Mouse (Mus musculus): Measurements from ENCODE around the gene Txndc12. TPM values are rescaled to one million over a fixed set of nuclear protein-coding genes. Genes with fewer than 3 reads are reported as not detected.

Gene Txndc12
- total RNA-seq (2014; rRNA removed; ENCODE audit: low replicate concordance): 37.7 and 57.6 TPM in 2 replicates
- 73.5 and 86.8 TPM in 2 replicates for polyA plus RNA-seq (2015; fragmentation: Nextera tagmentation; extraction: Ambion mirVana)

- Histone ChIP-seq H3K27ac (ENCODE audit: low read depth) (peak within 1 kb of the TSS; percentile 99), H3K4me3 (ENCODE audit: low read depth, low read length) (peak within 1 kb of the TSS; percentile 84)
- under 1% methylated on average over 34 of the region's 34 CpGs for WGBS
Measured at GRCm38 (mm10) chr4:108834115-108834970, at the start of gene Txndc12. Gene Txndc12, plus strand, starts transcription at chr4:108834601.

GRCm38 (mm10) chr4:108789258-108789936 lies 45.0 kb upstream of the Txndc12 start:
- TF ChIP-seq EP300 (IDR thresholded peaks at IDR 0.05; ENCODE audit: low read depth): no peak
- peak; percentile 25; the same call in 1 of the 2 replicates for TF ChIP-seq CTCF (IDR thresholded peaks at IDR 0.05; ENCODE audit: low read depth)
- no peaks in the 10 kb centered on the region for H3K4me1 ChIP-seq (ENCODE audit: control insufficient read depth, insufficient read depth)
- no peaks in the 10 kb centered on the region for H3K27me3 ChIP-seq (ENCODE audit: control insufficient read depth, insufficient read depth, low read length)
- no peak overlapping the region for H3K27ac ChIP-seq (ENCODE audit: low read depth)
- peak; percentile 27; the same call in 1 of the 2 replicates for ATAC-seq (ENCODE audit: insufficient read depth, low read depth)
- no peaks in the 10 kb centered on the region for H3K9me3 ChIP-seq (replicated peaks; ENCODE audit: control insufficient read depth, low read length)
- no peak overlapping the region for H3K4me3 ChIP-seq (ENCODE audit: low read depth, low read length)
- WGBS: 56% methylated on average over 6 of the region's 6 CpGs
- H3K9ac ChIP-seq (replicated peaks; ENCODE audit: low read depth, low read length): no peak overlapping the region
- H3K36me3 ChIP-seq (replicated peaks; ENCODE audit: control insufficient read depth, insufficient read depth, low read length): no peaks in the 10 kb centered on the region
- no peak overlapping the region for H3K4me2 ChIP-seq (ENCODE audit: low read depth, low read length)
- DNase-seq (ENCODE audit: low spot score): no peak

More at GRCm38 (mm10) chr4:108834115-108834970, at the start of gene Txndc12:
- Histone ChIP-seq H3K27me3 (ENCODE audit: control insufficient read depth, insufficient read depth, low read length) (no peaks in the 10 kb centered on the region), H3K4me1 (ENCODE audit: control insufficient read depth, insufficient read depth) (peaks cover 43% of the 10 kb centered on the region), H3K9me3 (replicated peaks; ENCODE audit: control insufficient read depth, low read length) (no peaks in the 10 kb centered on the region), H3K36me3 (replicated peaks; ENCODE audit: control insufficient read depth, insufficient read depth, low read length) (0 out of 2 replicates have a peak, but pooled peaks cover 3% of the 10 kb centered on the region), H3K4me2 (ENCODE audit: low read depth, low read length) (peak within 1 kb of the TSS; percentile 84), H3K9ac (replicated peaks; ENCODE audit: low read depth, low read length) (peak within 1 kb of the TSS; percentile 96)
- TF ChIP-seq EP300 (IDR thresholded peaks at IDR 0.05; ENCODE audit: low read depth): peak; percentile 68
- TF ChIP-seq CTCF (IDR thresholded peaks at IDR 0.05; ENCODE audit: low read depth): no peak
- DNase-seq (ENCODE audit: low spot score) (peak; percentile 95), ATAC-seq (ENCODE audit: insufficient read depth, low read depth) (peak; percentile 70)

GRCm38 (mm10) chr4:108790507-108790906 lies 43.9 kb upstream of the Txndc12 start:
- WGBS: 38% methylated on average over 1 of the region's 1 CpGs
- ATAC-seq (ENCODE audit: insufficient read depth, low read depth) (no peak), DNase-seq (ENCODE audit: low spot score) (no peak)
- Histone ChIP-seq H3K4me2 (ENCODE audit: low read depth, low read length) (no peak overlapping the region), H3K9me3 (replicated peaks; ENCODE audit: control insufficient read depth, low read length) (no peaks in the 10 kb centered on the region), H3K9ac (replicated peaks; ENCODE audit: low read depth, low read length) (no peak overlapping the region), H3K27me3 (ENCODE audit: control insufficient read depth, insufficient read depth, low read length) (no peaks in the 10 kb centered on the region), H3K27ac (ENCODE audit: low read depth) (no peak overlapping the region), H3K36me3 (replicated peaks; ENCODE audit: control insufficient read depth, insufficient read depth, low read length) (no peaks in the 10 kb centered on the region), H3K4me1 (ENCODE audit: control insufficient read depth, insufficient read depth) (no peaks in the 10 kb centered on the region), H3K4me3 (ENCODE audit: low read depth, low read length) (no peak overlapping the region)
- no peak for TF ChIP-seq EP300 (IDR thresholded peaks at IDR 0.05; ENCODE audit: low read depth)
- TF ChIP-seq CTCF (IDR thresholded peaks at IDR 0.05; ENCODE audit: low read depth): no peak

- no peaks in the 10 kb centered on the region for H3K9me3 ChIP-seq (replicated peaks; ENCODE audit: control insufficient read depth, low read length)
Measured at GRCm38 (mm10) chr4:108793941-108794340, 40.5 kb upstream of the Txndc12 start.

GRCm38 (mm10) chr4:108796701-108797100 lies 37.7 kb upstream of the Txndc12 start:
- ATAC-seq (ENCODE audit: insufficient read depth, low read depth) (no peak), DNase-seq (ENCODE audit: low spot score) (no peak)
- H3K4me1 ChIP-seq (ENCODE audit: control insufficient read depth, insufficient read depth): peaks cover 9% of the 10 kb centered on the region; the same call in 1 of the 2 replicates
- no peak overlapping the region for H3K4me2 ChIP-seq (ENCODE audit: low read depth, low read length)
- no peak overlapping the region for H3K9ac ChIP-seq (replicated peaks; ENCODE audit: low read depth, low read length)
- no peak overlapping the region for H3K4me3 ChIP-seq (ENCODE audit: low read depth, low read length)
- WGBS: 43% methylated on average over 4 of the region's 4 CpGs
- H3K9me3 ChIP-seq (replicated peaks; ENCODE audit: control insufficient read depth, low read length): no peaks in the 10 kb centered on the region
- no peaks in the 10 kb centered on the region for H3K36me3 ChIP-seq (replicated peaks; ENCODE audit: control insufficient read depth, insufficient read depth, low read length)
- TF ChIP-seq EP300 (IDR thresholded peaks at IDR 0.05; ENCODE audit: low read depth): no peak
- TF ChIP-seq CTCF (IDR thresholded peaks at IDR 0.05; ENCODE audit: low read depth): no peak
- no peaks in the 10 kb centered on the region for H3K27me3 ChIP-seq (ENCODE audit: control insufficient read depth, insufficient read depth, low read length)
- H3K27ac ChIP-seq (ENCODE audit: low read depth): no peak overlapping the region

More at GRCm38 (mm10) chr4:108793941-108794340, 40.5 kb upstream of the Txndc12 start:
- no peaks in the 10 kb centered on the region for H3K27me3 ChIP-seq (ENCODE audit: control insufficient read depth, insufficient read depth, low read length)
- H3K4me2 ChIP-seq (ENCODE audit: low read depth, low read length): no peak overlapping the region
- peaks cover 9% of the 10 kb centered on the region; the same call in 1 of the 2 replicates for H3K4me1 ChIP-seq (ENCODE audit: control insufficient read depth, insufficient read depth)
- no peak overlapping the region for H3K27ac ChIP-seq (ENCODE audit: low read depth)
- 46% methylated on average over 1 of the region's 1 CpGs for WGBS
- no peak overlapping the region for H3K9ac ChIP-seq (replicated peaks; ENCODE audit: low read depth, low read length)
- ATAC-seq (ENCODE audit: insufficient read depth, low read depth) (no peak), DNase-seq (ENCODE audit: low spot score) (no peak)
- no peaks in the 10 kb centered on the region for H3K36me3 ChIP-seq (replicated peaks; ENCODE audit: control insufficient read depth, insufficient read depth, low read length)
- TF ChIP-seq EP300 (IDR thresholded peaks at IDR 0.05; ENCODE audit: low read depth) (no peak), CTCF (IDR thresholded peaks at IDR 0.05; ENCODE audit: low read depth) (no peak)
- H3K4me3 ChIP-seq (ENCODE audit: low read depth, low read length): no peak overlapping the region

Data from heart, postnatal 0 days (tissue).